Mouse (Mus musculus): ENCODE data around the gene Gm17334. TPM values are rescaled to one million over a fixed set of nuclear protein-coding genes. Genes with fewer than 3 reads are reported as not detected.

The Gm17334 gene
- polyA plus RNA-seq, 1 experiment from 2014 or later = 0.19 TPM

Small RNA genes lying within 50 kb of the gene (microRNA-seq; reads per million reads assigned to microRNA genes)
- not detected for gene Mir7671 (ENCODE audit: borderline number of aligned reads)

Other genes starting within 250 kb of the Gm17334 start
- gene Kif3a, start 205.8 kb downstream of the Gm17334 start, polyA plus RNA-seq (2014; fragmentation: Nextera tagmentation; extraction: Ambion mirVana) = 75.4 and 77.0 TPM in 2 replicates
- gene Il4, start 154.5 kb downstream of the Gm17334 start, polyA plus RNA-seq (2014; fragmentation: Nextera tagmentation; extraction: Ambion mirVana) = 1.1 and 4.3 TPM in 2 replicates
- gene Il13, start 138.5 kb downstream of the Gm17334 start, polyA plus RNA-seq (2014; fragmentation: Nextera tagmentation; extraction: Ambion mirVana) = not detected in 2 replicates
- 18.0 and 19.5 TPM in 2 replicates for gene Rad50, start 65.9 kb downstream of the Gm17334 start, polyA plus RNA-seq (2014; fragmentation: Nextera tagmentation; extraction: Ambion mirVana)
- gene Il5, start 52.4 kb downstream of the Gm17334 start, polyA plus RNA-seq (2014; fragmentation: Nextera tagmentation; extraction: Ambion mirVana) = not detected in 2 replicates
- 13.2 and 13.9 TPM in 2 replicates for gene Irf1, start 3.2 kb downstream of the Gm17334 start, polyA plus RNA-seq (2014; fragmentation: Nextera tagmentation; extraction: Ambion mirVana)
- 0.47 and 0.63 TPM in 2 replicates for gene Gm12216, start 86.1 kb upstream of the Gm17334 start, polyA plus RNA-seq (2014; fragmentation: Nextera tagmentation; extraction: Ambion mirVana)
- gene Slc22a5, start 118.5 kb upstream of the Gm17334 start, polyA plus RNA-seq (2014; fragmentation: Nextera tagmentation; extraction: Ambion mirVana) = 9.0 and 10.2 TPM in 2 replicates
- 4.0 and 4.9 TPM in 2 replicates for gene Slc22a21, start 207.1 kb upstream of the Gm17334 start, polyA plus RNA-seq (2014; fragmentation: Nextera tagmentation; extraction: Ambion mirVana)